Mouse (Mus musculus) liver, postnatal 0 days (tissue): ENCODE data around the gene Mzt1.

Source experiments
- CTCF ChIP-seq: sonication (generic); IDR thresholded peaks from 2 replicates; pipeline ENCODE4 v1.5.1; 2016; ENCODE audit warnings: antibody characterized with exemption, low read depth
- EP300 ChIP-seq: IDR thresholded peaks from 2 replicates; pipeline ENCODE4 v1.6.1; 2016; ENCODE audit warnings: antibody characterized with exemption, low read depth, mild to moderate bottlenecking

DNA sequence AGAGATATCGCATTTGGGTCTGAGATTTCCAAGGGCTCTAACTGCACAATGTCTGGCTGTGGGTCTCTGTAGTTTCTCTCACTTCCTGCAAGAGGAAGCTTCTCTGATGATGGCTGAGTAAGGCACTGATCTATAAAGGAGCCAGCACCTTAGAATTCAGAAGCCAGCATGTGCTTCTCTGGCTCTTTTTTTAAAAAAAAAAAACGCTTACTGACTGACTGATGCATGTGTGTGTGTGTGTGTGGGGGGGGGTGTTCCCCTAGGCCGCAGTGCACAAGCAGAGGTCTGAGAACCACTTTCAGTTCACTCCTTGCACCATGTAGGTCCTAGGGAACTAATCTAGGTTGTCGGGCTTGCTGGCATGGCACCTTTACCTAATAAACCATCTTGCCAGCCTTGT is 4.5 kb downstream of the Mzt1 start:
- TF ChIP-seq CTCF (no peak), EP300 (no peak)
